Mouse (Mus musculus) MEL (cell line): ENCODE measurements at regions not wholly inside any gene's neighbourhood (a gene's known extent, or its start where the extent isn't known, plus 50 kb on each side); places are given as distances from the start of the nearest gene placed in this dataset.

Experiments used
- CHD2 ChIP-seq: IDR thresholded peaks from 2 replicates; pipeline ENCODE4 v1.6.1; 2011; ENCODE audit warnings: low read length, improper control_type of control experiment
- CTCF ChIP-seq, 3 experiments: IDR thresholded peaks in 2 of 3; conservative IDR thresholded peaks in 1 of 3; 2 replicates each; pipeline ENCODE4 v1.5.1; 2011 to 2012; ENCODE audit warnings: low read length in 3 of 3, low read depth in 2 of 3, mild to moderate bottlenecking in 2 of 3, improper control_type of control experiment in 1 of 3, inconsistent platforms in 1 of 3, mixed read lengths in 1 of 3, moderate library complexity in 1 of 3; ENCODE audit not compliant: control insufficient read depth in 1 of 3, insufficient read depth in 1 of 3, poor library complexity in 1 of 3, severe bottlenecking in 1 of 3
- EP300 ChIP-seq, 2 experiments: IDR thresholded peaks; 2 replicates each; pipeline ENCODE4 v1.6.1; 2011; ENCODE audit warnings: improper control_type of control experiment in 2 of 2, low read length in 2 of 2, low read depth in 1 of 2, mild to moderate bottlenecking in 1 of 2
- GABPA ChIP-seq: IDR thresholded peaks from 2 replicates; pipeline ENCODE4 v1.6.1; 2012; ENCODE audit warnings: low read depth, mild to moderate bottlenecking, inconsistent platforms, low read length, improper control_type of control experiment, moderate library complexity
- JUND ChIP-seq: IDR thresholded peaks from 2 replicates; pipeline ENCODE4 v1.6.1; 2011; ENCODE audit warnings: low read depth, mild to moderate bottlenecking, improper control_type of control experiment, low read length
- MAX ChIP-seq: IDR thresholded peaks from 2 replicates; pipeline ENCODE4 v1.6.1; 2011; ENCODE audit warnings: low read length, improper control_type of control experiment
- MEF2A ChIP-seq: IDR thresholded peaks from 2 replicates; pipeline ENCODE4 v1.6.1; 2014; ENCODE audit warnings: low read depth, mild to moderate bottlenecking, inconsistent platforms, low read length, improper control_type of control experiment; ENCODE audit not compliant: poor library complexity, insufficient replicate concordance, severe bottlenecking; ENCODE audit errors: extremely low read depth
- POLR2A ChIP-seq, 2 experiments: IDR thresholded peaks; 2 replicates each; pipeline ENCODE4 v1.6.1; 2011 to 2012; ENCODE audit warnings: low read length in 2 of 2, mild to moderate bottlenecking in 2 of 2, control low read depth in 1 of 2, improper control_type of control experiment in 1 of 2, low read depth in 1 of 2, moderate library complexity in 1 of 2; ENCODE audit not compliant: control insufficient read depth in 1 of 2, insufficient read depth in 1 of 2, poor library complexity in 1 of 2
- TAL1 ChIP-seq: IDR thresholded peaks from 2 replicates; pipeline ENCODE4 v1.6.1; 2012; ENCODE audit warnings: mild to moderate bottlenecking, inconsistent platforms, low read length, moderate library complexity, mixed read lengths
- ZNF384 ChIP-seq: IDR thresholded peaks from 2 replicates; pipeline ENCODE4 v1.6.1; 2012; ENCODE audit warnings: low read depth, mild to moderate bottlenecking, inconsistent platforms, low read length, improper control_type of control experiment

DNA sequence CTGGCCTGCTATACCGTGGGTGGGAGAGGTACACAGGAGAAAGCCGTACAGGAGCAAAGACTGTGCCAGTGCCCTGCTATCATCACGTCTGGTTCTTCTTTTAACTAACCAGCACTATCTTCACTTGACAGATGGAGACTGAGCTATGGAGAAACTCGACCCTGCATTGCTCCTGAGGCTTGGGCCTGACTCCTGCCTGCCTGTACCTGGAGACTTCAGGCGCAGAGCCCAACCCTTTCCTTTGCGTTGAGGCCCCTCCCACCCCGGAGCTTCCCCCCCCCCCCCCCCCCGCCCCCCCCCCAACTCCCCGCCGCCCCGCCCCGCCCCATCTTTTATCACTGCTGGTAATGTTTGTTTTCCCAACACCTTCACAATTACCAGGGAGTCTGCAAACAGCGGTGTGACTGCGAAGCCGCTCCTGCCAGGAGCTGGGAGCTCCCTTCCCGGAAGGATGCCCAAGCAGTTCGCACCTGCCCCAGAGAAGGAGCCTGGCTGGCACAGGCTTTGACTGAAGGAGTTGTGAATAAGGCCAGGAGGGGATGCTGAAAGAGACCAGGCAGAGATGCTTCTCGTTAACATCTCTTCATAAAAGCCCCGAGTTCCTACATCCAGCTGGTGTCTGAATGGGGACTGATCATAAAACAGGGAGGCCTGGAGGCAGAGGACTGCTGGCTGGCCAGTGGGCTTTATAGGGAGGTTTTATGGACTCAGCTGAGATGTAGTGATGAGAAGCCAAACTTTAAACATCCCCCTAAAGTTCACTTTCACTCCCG lies 77.6 kb downstream of the Ephb3 start:
- no peak for TF ChIP-seq EP300 (IDR thresholded peaks at IDR 0.05; ENCODE audit: low read depth in 1 of 2, low read length in 2 of 2)
- TF ChIP-seq CTCF (IDR thresholded peaks at IDR 0.05 in 2 of 3, conservative IDR thresholded peaks at IDR 0.05 in 1 of 3; ENCODE audit: control insufficient read depth in 1 of 3, insufficient read depth in 1 of 3, low read depth in 2 of 3, low read length in 3 of 3, poor library complexity in 1 of 3, severe bottlenecking in 1 of 3): no peak
- TF ChIP-seq ZNF384: no peak
- no peak for TF ChIP-seq POLR2A (IDR thresholded peaks at IDR 0.05; ENCODE audit: control insufficient read depth in 1 of 2, insufficient read depth in 1 of 2, low read depth in 1 of 2, low read length in 2 of 2, poor library complexity in 1 of 2)
- TF ChIP-seq CHD2: no peak
- TF ChIP-seq MEF2A: no peak
- TF ChIP-seq MAX: no peak
- TF ChIP-seq TAL1: peak; percentile 17; the same call in 1 of the 2 replicates
- TF ChIP-seq GABPA: no peak
- TF ChIP-seq JUND: no peak
